Mouse (Mus musculus) midbrain, embryonic 10.5 days (tissue): Measurements from ENCODE around the gene Marc2. TPM values are rescaled to one million over a fixed set of nuclear protein-coding genes. Genes with fewer than 3 reads are reported as not detected.
A peak's percentile ranks its signal among the peaks of the same experiment; 100 is the strongest.

Experiments
- DNase-seq: peaks from one replicate; pipeline ENCODE4 v3.0.0-alpha.2; 2017; ENCODE audit warnings: low spot score
- H3K27ac ChIP-seq: fragments of 300-500 bp; sonication (generic); replicated peaks from 2 replicates; pipeline ENCODE4 v1.5.1; 2016; ENCODE audit warnings: mild to moderate bottlenecking
- H3K27me3 ChIP-seq: fragments of 300-500 bp; sonication (generic); 2 replicates; pipeline ENCODE4 v1.6.1; 2016; ENCODE audit warnings: low read depth, mild to moderate bottlenecking; ENCODE audit not compliant: poor library complexity, severe bottlenecking
- H3K36me3 ChIP-seq: fragments of 300-500 bp; sonication (generic); 2 replicates; pipeline ENCODE4 v1.6.1; 2016; ENCODE audit warnings: mild to moderate bottlenecking, moderate library complexity
- H3K4me1 ChIP-seq: fragments of 300-500 bp; sonication (generic); 2 replicates; pipeline ENCODE4 v1.6.1; 2016
- H3K4me3 ChIP-seq: fragments of 300-500 bp; sonication (generic); 2 replicates; pipeline ENCODE4 v1.5.1; 2016; ENCODE audit warnings: mild to moderate bottlenecking, moderate library complexity
- H3K9me3 ChIP-seq: fragments of 300-500 bp; sonication (generic); replicated peaks from 2 replicates; pipeline ENCODE4 v1.6.1; 2016; ENCODE audit warnings: mild to moderate bottlenecking
- WGBS: fragments of 180-500 bp; shearing (Covaris S2); methylation state at CpG from one replicate; pipeline ENCODE4 v1.1.7; 2016; 5-methylcytosine and 5-hydroxymethylcytosine counted together
- polyA plus RNA-seq: library from polyadenylated mRNA; unstranded; fragments of >200 nt; fragmentation: Nextera tagmentation; extraction: Ambion mirVana; gene quantifications from 2 replicates; pipeline ENCODE4 v1.2.1, GENCODE M21; 2016

Gene Marc2
- polyA plus RNA-seq, 1 experiment from 2014 or later = 85.7 TPM

DNA sequence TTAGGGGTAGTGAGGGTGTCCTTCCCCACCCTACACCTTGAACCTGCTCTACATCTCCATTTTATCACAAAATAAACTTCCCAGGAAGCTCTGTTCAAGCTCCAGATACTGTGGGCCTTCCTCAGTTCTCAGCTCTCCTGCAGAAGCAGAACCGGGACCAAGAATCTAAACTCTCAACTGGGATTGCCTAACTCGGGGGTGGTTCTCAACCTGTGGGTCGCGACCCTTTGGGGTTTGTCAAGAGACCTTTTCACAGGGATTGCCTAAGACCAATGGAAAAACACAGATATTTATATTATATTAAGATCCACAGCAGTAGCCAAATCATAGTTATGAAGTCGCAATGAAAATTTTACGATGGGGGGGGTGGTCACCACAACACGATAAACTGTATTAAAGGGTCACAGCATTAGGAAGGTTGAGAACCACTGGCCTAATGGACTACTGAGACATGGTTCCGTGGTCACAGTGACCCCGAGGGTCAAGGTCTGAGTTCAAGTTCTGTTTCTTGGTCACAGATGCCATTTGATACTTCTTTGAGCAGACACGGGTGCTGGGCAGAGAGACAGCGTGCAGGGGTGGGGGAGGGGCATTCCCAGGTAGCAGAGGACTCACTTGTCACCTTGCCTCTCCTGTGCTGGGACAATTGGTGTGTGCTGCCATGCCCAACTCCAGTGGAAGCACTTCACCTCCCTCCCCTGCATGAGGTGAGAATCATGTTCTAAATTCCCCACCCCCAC lies 24.6 kb upstream of the Marc2 start:
- H3K4me3 ChIP-seq = no peak overlapping the region
- peaks cover 46% of the 10 kb centered on the region for H3K27me3 ChIP-seq
- no peak for DNase-seq

DNA sequence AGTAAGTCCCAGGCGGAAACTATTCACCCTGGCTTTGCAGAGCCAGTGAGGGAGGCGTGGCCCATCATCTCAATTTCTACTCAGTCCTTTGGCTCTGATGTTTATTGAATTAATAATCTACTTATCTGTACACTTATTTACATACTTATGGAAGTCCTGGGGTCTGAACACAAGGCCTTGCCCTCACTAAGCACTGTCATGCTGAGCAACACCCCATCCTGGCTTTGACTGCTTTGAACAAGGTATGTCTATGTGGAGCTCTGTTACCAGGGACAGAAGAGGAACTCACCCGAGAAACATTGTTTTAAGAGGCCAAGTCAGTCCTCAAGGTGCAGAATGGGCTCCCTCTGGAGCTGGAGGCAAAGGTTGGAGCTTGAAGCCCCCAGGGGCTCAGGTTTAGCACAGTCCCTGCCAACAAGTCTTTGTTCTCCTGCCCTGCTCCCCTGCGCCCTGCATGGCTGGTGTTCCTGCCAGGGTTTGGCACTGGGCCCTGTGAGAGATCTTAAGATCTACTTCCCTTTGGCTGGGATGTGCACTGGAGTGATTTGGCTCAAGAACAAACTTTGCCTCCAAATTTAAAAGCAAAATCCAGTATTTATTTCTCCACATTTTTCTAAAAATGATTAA lies 23.8 kb upstream of the Marc2 start:
- Histone ChIP-seq H3K36me3 (no peaks in the 10 kb centered on the region), H3K4me3 (no peak overlapping the region), H3K27ac (no peak overlapping the region), H3K4me1 (peaks cover 19% of the 10 kb centered on the region), H3K9me3 (no peaks in the 10 kb centered on the region), H3K27me3 (peaks cover 47% of the 10 kb centered on the region)
- 56% methylated on average over 4 of the region's 4 CpGs for WGBS
- no peak for DNase-seq

More for the DNA sequence above, 24.6 kb upstream of the Marc2 start:
- H3K4me1 ChIP-seq = peaks cover 19% of the 10 kb centered on the region
- H3K36me3 ChIP-seq = no peaks in the 10 kb centered on the region
- H3K9me3 ChIP-seq = no peaks in the 10 kb centered on the region
- no peak overlapping the region for H3K27ac ChIP-seq
- 87% methylated on average over 11 of the region's 11 CpGs for WGBS

DNA sequence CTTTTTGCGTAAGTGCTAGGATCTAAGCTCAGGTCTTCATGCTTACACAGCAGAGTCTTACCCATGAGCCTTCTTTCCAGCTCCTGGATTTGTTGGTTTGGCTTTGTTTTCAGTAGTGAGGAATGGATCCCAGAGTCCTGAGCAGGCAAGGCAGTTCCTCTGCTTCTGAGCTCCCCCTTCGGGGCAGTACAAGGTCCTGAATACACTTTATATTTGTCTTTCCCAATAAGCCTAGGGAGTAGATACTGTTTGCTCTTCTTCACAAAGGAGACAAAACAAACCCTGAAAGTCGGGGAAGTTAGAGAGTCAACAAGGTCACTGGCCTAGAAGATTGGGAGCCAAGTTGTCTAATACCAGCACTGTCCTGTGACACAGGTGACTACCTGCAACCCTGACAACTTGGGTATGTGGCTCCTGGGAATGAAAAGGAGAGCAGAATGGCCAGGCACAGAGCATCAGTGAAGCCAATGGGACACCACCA lies 21.4 kb upstream of the Marc2 start:
- no peaks in the 10 kb centered on the region for H3K36me3 ChIP-seq
- no peak overlapping the region for H3K27ac ChIP-seq
- no peak for DNase-seq
- H3K9me3 ChIP-seq = no peaks in the 10 kb centered on the region
- H3K4me1 ChIP-seq = peaks cover 28% of the 10 kb centered on the region
- H3K27me3 ChIP-seq = peaks cover 39% of the 10 kb centered on the region
- H3K4me3 ChIP-seq = no peak overlapping the region
- WGBS = 67% methylated on average over 3 of the region's 3 CpGs

DNA sequence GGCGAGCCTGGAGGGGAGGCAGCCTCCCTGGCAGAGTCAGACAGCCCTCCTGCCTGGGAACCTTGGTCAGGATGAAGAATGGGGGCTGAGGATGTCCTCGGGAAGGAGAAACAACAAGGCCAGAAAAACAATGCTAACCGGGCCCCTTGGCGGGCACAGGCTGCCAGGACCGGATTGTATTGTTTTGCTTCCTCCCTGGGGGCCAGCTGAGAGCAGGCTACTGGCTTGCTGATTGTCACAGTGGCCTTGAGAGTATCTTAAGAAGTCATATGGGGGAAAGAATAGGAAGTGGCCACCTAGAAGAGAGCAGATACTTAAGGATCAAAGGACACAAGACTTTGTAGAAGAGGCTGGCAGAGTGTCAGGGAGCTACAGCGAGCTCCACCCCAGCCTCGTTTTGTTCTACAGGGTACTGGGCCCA lies 18.1 kb upstream of the Marc2 start:
- no peak for DNase-seq

DNA sequence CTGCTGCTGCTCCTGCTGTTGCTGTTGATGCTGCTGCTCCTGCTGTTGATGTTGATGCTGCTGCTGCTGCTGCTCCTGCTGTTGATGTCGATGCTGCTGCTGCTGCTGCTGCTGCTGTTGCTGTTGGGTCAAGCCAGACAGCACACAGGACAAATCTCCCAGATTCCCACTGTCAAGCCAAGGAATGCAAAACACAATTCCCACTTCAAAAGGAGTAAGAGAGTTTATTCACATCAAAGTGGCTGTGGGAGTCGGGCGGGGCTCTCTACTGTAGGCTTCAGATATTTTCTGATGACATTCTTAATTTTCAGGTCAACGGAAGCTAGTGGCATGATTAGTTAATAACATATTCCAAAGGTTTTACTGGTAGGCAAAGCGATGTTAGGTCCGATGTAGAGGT lies 16.4 kb upstream of the Marc2 start:
- H3K27ac ChIP-seq = no peak overlapping the region
- H3K36me3 ChIP-seq = no peaks in the 10 kb centered on the region
- 91% methylated on average over 6 of the region's 6 CpGs for WGBS
- DNase-seq = no peak
- H3K27me3 ChIP-seq = peaks cover 12% of the 10 kb centered on the region; the same call in 1 of the 2 replicates
- H3K9me3 ChIP-seq = no peaks in the 10 kb centered on the region
- peaks cover 14% of the 10 kb centered on the region for H3K4me1 ChIP-seq
- no peak overlapping the region for H3K4me3 ChIP-seq

More for the DNA sequence above, 18.1 kb upstream of the Marc2 start:
- peaks cover 23% of the 10 kb centered on the region for H3K4me1 ChIP-seq
- H3K36me3 ChIP-seq = no peaks in the 10 kb centered on the region
- peak overlapping the region; percentile 68; the same call in 1 of the 2 replicates for H3K27ac ChIP-seq
- H3K9me3 ChIP-seq = no peaks in the 10 kb centered on the region
- peaks cover 22% of the 10 kb centered on the region for H3K27me3 ChIP-seq
- H3K4me3 ChIP-seq = no peak overlapping the region
- WGBS = 19% methylated on average over 7 of the region's 7 CpGs

DNA sequence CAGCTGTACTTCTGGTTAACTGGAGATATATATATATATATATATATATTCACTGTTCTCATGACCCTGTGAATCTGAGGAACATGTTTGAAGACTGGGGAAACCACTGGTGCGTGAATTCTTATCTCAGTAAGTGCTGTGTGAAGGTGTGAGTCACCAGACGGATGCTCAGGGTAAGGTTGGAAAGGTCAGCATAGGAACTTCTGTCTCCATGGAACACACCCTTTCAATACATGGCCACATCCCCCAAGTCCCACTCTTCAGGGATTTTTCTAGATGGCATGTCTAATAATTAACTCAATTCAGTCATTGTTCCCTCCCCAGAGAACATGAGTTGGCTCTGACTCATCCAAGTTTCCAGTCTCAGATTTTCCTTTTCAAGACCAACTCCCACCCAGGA lies 15.3 kb upstream of the Marc2 start:
- WGBS = 92% methylated on average over 2 of the region's 2 CpGs
- Histone ChIP-seq H3K27me3 (peaks cover 7% of the 10 kb centered on the region; the same call in 1 of the 2 replicates), H3K9me3 (no peaks in the 10 kb centered on the region), H3K27ac (no peak overlapping the region), H3K4me3 (no peak overlapping the region), H3K4me1 (peaks cover 10% of the 10 kb centered on the region), H3K36me3 (no peaks in the 10 kb centered on the region)
- no peak for DNase-seq

DNA sequence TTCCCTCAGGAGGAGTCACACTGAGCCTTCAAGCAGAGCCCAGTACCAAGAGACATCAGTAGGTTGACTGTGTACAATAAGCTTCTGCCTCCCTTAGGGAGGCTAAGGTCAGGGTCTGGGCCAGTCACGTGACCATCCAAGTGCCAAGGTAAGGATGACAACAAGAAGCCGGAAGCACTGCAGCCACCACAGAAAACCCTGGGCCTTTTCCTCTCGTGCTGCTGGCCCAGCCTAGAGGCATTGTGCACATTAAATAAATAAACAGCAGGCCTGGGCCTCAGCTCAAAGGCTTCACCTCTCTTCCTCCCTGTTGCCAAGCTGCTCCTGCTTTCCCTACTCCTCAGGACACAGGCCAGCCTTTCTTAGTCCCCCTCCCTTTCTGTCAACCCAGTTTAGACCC lies 14.0 kb upstream of the Marc2 start:
- Histone ChIP-seq H3K27ac (no peak overlapping the region), H3K4me1 (peaks cover 9% of the 10 kb centered on the region), H3K9me3 (no peaks in the 10 kb centered on the region), H3K36me3 (no peaks in the 10 kb centered on the region), H3K4me3 (no peak overlapping the region), H3K27me3 (peaks cover 4% of the 10 kb centered on the region; the same call in 1 of the 2 replicates)
- 72% methylated on average over 3 of the region's 3 CpGs for WGBS
- DNase-seq = no peak

DNA sequence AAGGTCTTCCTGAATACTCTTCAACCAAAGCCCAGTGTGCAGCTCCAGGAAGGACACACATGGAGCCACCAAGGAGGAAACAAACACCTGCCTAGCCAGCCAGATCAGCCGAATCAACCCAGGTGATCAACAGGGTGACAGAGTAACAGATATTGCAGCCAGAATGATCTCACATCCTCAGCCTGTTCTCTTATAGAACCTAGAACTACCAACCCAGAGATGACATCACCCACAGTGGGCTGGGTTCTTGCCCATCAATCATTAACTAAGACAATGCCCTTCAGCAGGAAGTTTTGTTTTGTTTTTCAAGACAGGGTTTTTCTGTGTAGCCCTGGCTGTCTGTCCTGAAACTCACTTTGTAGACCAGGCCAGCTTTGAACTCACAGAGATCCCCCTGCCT lies 12.0 kb upstream of the Marc2 start:
- no peak overlapping the region for H3K27ac ChIP-seq
- DNase-seq = no peak
- no peaks in the 10 kb centered on the region for H3K9me3 ChIP-seq
- H3K4me3 ChIP-seq = no peak overlapping the region
- 87% methylated on average over 1 of the region's 1 CpGs for WGBS
- no peaks in the 10 kb centered on the region for H3K27me3 ChIP-seq
- H3K4me1 ChIP-seq = peaks cover 4% of the 10 kb centered on the region
- H3K36me3 ChIP-seq = no peaks in the 10 kb centered on the region

DNA sequence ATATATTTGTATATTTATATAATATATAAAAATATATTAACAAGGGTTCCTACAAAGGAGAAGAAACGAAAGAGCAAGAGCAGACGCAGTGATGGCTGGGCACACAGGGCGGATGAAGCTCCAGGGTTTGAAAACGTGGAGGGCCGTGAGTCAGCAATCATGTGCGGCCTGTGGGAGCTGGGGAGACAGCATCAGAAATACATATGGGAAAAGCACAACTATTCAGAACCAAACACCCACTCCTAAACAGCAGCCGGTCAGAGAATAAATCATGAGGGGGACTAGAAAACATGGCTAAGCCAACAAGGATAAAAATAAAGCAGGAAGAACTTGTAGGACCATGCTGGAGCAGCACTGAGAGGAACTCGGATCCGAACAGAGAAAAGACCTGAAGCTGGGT lies 11.0 kb upstream of the Marc2 start:
- Histone ChIP-seq H3K27ac (no peak overlapping the region), H3K27me3 (no peaks in the 10 kb centered on the region), H3K36me3 (no peaks in the 10 kb centered on the region), H3K9me3 (no peaks in the 10 kb centered on the region), H3K4me3 (no peak overlapping the region), H3K4me1 (peaks cover 9% of the 10 kb centered on the region)
- WGBS = 88% methylated on average over 9 of the region's 9 CpGs
- no peak for DNase-seq

DNA sequence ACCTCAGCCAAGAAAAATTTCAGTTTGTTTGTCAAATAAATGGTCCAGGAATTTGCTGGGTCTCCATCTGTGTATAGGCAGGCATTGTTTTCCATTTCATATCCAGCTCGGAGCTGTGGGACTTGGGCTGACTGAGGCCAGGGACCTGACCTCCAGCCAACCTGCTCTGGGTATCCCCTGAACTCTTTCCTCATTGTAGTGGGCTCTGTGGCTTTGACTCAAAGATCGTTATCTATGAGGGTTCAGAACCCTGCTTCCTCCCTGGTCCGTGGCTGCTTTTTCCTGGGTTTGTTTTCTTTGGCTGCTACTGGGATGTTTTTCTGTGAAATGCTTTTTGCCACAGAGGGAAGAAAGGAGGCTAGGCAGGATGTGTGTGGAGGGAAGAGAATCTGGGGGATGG lies 7.7 kb upstream of the Marc2 start:
- no peaks in the 10 kb centered on the region for H3K36me3 ChIP-seq
- 74% methylated on average over 3 of the region's 3 CpGs for WGBS
- no peak overlapping the region for H3K27ac ChIP-seq
- no peaks in the 10 kb centered on the region for H3K9me3 ChIP-seq
- peaks cover 21% of the 10 kb centered on the region for H3K4me1 ChIP-seq
- no peak for DNase-seq
- H3K4me3 ChIP-seq = peak overlapping the region; percentile 33; the same call in 1 of the 2 replicates
- H3K27me3 ChIP-seq = peaks cover 24% of the 10 kb centered on the region

DNA sequence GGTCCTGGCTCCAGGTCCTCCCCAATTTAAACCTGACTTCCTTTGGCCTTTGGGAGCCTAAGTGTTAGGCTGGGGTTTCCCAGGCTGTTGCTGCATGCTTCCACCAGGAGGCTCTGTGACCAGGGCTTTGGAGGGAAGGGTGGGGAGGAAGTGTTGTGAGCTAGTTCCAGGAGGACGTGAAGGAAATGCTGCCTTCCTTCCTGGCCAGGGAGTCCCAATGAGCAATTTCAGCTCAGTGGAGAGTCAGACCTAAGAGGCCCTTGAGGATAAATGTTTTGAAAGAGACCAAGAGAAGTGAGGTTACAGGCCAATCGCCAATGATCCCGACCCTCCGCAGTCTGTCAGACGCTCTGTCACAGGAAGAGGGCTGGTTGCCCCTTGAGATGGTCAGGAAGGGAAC lies 7.1 kb upstream of the Marc2 start:
- no peaks in the 10 kb centered on the region for H3K9me3 ChIP-seq
- DNase-seq = peak; percentile 59
- H3K36me3 ChIP-seq = no peaks in the 10 kb centered on the region
- no peak overlapping the region for H3K27ac ChIP-seq
- peaks cover 21% of the 10 kb centered on the region for H3K4me1 ChIP-seq
- H3K4me3 ChIP-seq = peak overlapping the region; percentile 33
- H3K27me3 ChIP-seq = peaks cover 30% of the 10 kb centered on the region
- 33% methylated on average over 5 of the region's 5 CpGs for WGBS

DNA sequence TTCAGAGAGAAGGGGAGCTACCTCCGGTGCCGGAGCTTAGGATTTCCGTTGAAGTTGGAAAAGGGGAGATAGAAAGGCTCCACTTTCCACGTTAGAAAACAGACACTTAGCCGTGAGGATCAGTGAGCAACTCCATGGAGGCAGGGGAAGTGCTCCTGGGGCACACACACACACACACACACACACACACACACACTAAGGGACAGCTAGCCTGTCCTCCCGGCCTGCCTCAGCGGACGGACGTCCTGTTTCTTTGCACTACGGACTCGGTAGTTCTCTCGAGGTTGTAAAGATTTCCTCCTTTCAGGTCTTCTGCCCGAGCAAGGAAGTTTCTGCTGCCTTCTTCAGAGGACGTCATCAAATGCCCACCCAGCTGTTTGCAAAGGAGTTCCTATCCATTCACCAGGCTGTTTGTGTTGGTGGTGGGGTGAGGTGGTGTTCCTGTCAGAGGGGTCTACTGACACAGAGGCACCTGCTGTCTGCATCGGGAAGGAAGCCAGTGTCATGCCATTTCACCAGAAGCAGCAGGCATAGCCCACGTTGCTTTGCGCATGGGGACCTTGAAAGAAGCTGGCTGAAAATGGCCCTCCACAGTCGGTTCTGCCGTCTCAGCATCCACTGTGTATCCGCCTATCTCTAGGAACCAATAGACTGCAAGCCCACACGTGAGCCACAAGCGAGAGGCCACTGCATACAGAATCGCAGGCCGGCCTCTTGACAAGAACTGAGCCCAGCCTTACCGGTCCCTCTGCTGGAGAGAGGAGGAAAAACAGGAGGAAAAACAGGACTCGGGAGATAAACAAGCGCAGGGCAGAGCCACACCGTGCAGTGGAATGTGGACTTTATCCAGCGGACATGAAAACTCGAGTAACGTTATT lies 5.7 kb upstream of the Marc2 start:
- H3K4me1 ChIP-seq = peaks cover 21% of the 10 kb centered on the region

More for the DNA sequence above, 5.7 kb upstream of the Marc2 start:
- 17% methylated on average over 31 of the region's 31 CpGs for WGBS
- Histone ChIP-seq H3K9me3 (no peaks in the 10 kb centered on the region), H3K27ac (0 out of 2 replicates have a peak overlapping the region, but pooled peaks have one; percentile 1), H3K4me3 (peak overlapping the region; percentile 39), H3K27me3 (peaks cover 44% of the 10 kb centered on the region), H3K36me3 (no peaks in the 10 kb centered on the region)
- DNase-seq = peak; percentile 79
